ENCODE assay signal across 8 mouse cellular contexts in genomic region chr7:114817291-114817806, GRCm38 (mm10).
DNase-seq lines count a peak whose midpoint lies in the region; ATAC-seq and TF ChIP-seq lines count a peak whose summit lies in the region.

No protein-coding gene starts in this region.

- no peak overlapping the region for H3K4me3 ChIP-seq in ES-E14 (ENCODE audit: insufficient read depth in 1 of 2, low read depth in 1 of 2, low read length in 2 of 2, poor library complexity in 1 of 2, severe bottlenecking in 1 of 2)
- H3K4me3 ChIP-seq in forebrain, embryonic 16.5 days (replicated peaks; ENCODE audit: low read length), result no peak overlapping the region
- no peak overlapping the region for H3K4me3 ChIP-seq in layer of hippocampus, adult 2 months
- no peak overlapping the region for H3K4me3 ChIP-seq in lung, adult 2 months (replicated peaks; ENCODE audit: extremely low read depth, low read depth, low read length)
- no peak overlapping the region for H3K4me3 ChIP-seq in thymus, adult 2 months (ENCODE audit: control insufficient read depth, insufficient read depth, low read length)

- DNase-seq in ES-E14 (ENCODE audit: low read depth, low spot score), result peak; percentile 74
- peak; percentile 55 for DNase-seq in cerebellum, adult 11-12 months
- DNase-seq in heart, postnatal 4 days, result peak; percentile 92
- DNase-seq in layer of hippocampus, adult 2 months (ENCODE audit: low spot score in 2 of 2), result peak; percentile 86 to 91
- DNase-seq in lung, adult 2 months, result peak; percentile 68
- DNase-seq in ovary, adult 18-20 months (ENCODE audit: low spot score), result peak; percentile 55
- DNase-seq in thymus, adult 2 months, result peak; percentile 78

- H3K4me1 ChIP-seq in ES-E14 (ENCODE audit: control insufficient read depth in 2 of 2, insufficient read depth in 2 of 2, low read length in 2 of 2, poor library complexity in 1 of 2), result peaks cover 1 to 7% of the 10 kb centered on the region in 2 experiments; a peak in 2 of 4 replicates
- H3K4me1 ChIP-seq in forebrain, embryonic 16.5 days (replicated peaks; ENCODE audit: control insufficient read depth, insufficient read depth, low read length), result no peaks in the 10 kb centered on the region; the same call in 1 of the 2 replicates
- H3K4me1 ChIP-seq in lung, adult 2 months (ENCODE audit: control insufficient read depth, insufficient read depth, low read length), result no peaks in the 10 kb centered on the region
- no peaks in the 10 kb centered on the region for H3K4me1 ChIP-seq in thymus, adult 2 months (replicated peaks; ENCODE audit: control insufficient read depth, insufficient read depth, low read length)

- no peaks in the 10 kb centered on the region for H3K27me3 ChIP-seq in forebrain, embryonic 16.5 days (replicated peaks; ENCODE audit: control insufficient read depth, insufficient read depth, low read length)
- no peaks in the 10 kb centered on the region for H3K27me3 ChIP-seq in thymus, adult 2 months (ENCODE audit: control insufficient read depth, insufficient read depth, low read length)

- no peak overlapping the region for H3K4me2 ChIP-seq in forebrain, embryonic 16.5 days (ENCODE audit: low read length)

- no peak for TF ChIP-seq POLR2A in lung, adult 2 months (IDR thresholded peaks at IDR 0.05; ENCODE audit: borderline replicate concordance, extremely low read depth, low read depth, low read length)
- no peak for TF ChIP-seq POLR2A in thymus, adult 2 months (IDR thresholded peaks at IDR 0.05; ENCODE audit: control insufficient read depth, extremely low read depth, insufficient read depth, low read length, poor library complexity)

- no peaks in the 10 kb centered on the region for H3K36me3 ChIP-seq in ES-E14 (ENCODE audit: control insufficient read depth, insufficient read depth, low read length, poor library complexity, severe bottlenecking)
- no peaks in the 10 kb centered on the region for H3K36me3 ChIP-seq in forebrain, embryonic 16.5 days (ENCODE audit: control insufficient read depth, insufficient read depth)
- H3K36me3 ChIP-seq in thymus, adult 2 months (ENCODE audit: control insufficient read depth, insufficient read depth, low read length), result no peaks in the 10 kb centered on the region

- in situ Hi-C loops in ES-E14 (cut with MboI; ENCODE audit: low sequenced_read_pairs in 2 of 2, unreplicated experiment in 2 of 2), result loop anchor here in 1 of 2 experiments (10.0 kb wide), 2 partner anchors 83 to 233 kb away; no protein-coding TSS in a partner anchor

- peak; percentile 97 for ATAC-seq in forebrain, embryonic 16.5 days

- no peaks in the 10 kb centered on the region for H3K9me3 ChIP-seq in ES-E14 (ENCODE audit: control insufficient read depth, insufficient read depth, low read depth, low read length)
- no peaks in the 10 kb centered on the region for H3K9me3 ChIP-seq in forebrain, embryonic 16.5 days (ENCODE audit: control insufficient read depth, low read length)

- WGBS in forebrain, embryonic 16.5 days, result 11% methylated on average over 6 of the region's 6 CpGs
- WGBS in lung, adult 2 months, result 14% methylated on average over 6 of the region's 6 CpGs
- WGBS in thymus, adult 2 months, result 28% methylated on average over 6 of the region's 6 CpGs

- H3K9ac ChIP-seq in ES-E14 (ENCODE audit: insufficient read depth, low read depth, low read length, poor library complexity, severe bottlenecking), result no peak overlapping the region
- no peak overlapping the region for H3K9ac ChIP-seq in forebrain, embryonic 16.5 days (replicated peaks; ENCODE audit: low read depth, low read length)

- TF ChIP-seq CTCF in layer of hippocampus, adult 2 months (conservative IDR thresholded peaks at IDR 0.05), result peak; percentile 96
- peak; percentile 94 for TF ChIP-seq CTCF in lung, adult 2 months (IDR thresholded peaks at IDR 0.05; ENCODE audit: insufficient read depth, low read length)
- peak; percentile 97 for TF ChIP-seq CTCF in thymus, adult 2 months (IDR thresholded peaks at IDR 0.05; ENCODE audit: borderline replicate concordance, control insufficient read depth, extremely low read depth, insufficient read depth, low read length, poor library complexity)

- no peak overlapping the region for H3K27ac ChIP-seq in ES-E14 (ENCODE audit: insufficient read depth, low read depth, low read length, poor library complexity, severe bottlenecking)
- no peak overlapping the region for H3K27ac ChIP-seq in forebrain, embryonic 16.5 days (ENCODE audit: low read length)
- H3K27ac ChIP-seq in layer of hippocampus, adult 2 months, result no peak overlapping the region
- H3K27ac ChIP-seq in thymus, adult 2 months (ENCODE audit: control insufficient read depth, insufficient read depth, low read length), result no peak overlapping the region

TF ChIP-seq in ES-E14, 5 proteins besides CTCF, POLR2A, EP300 and RAD21:
- TF ChIP-seq CHD2 (IDR thresholded peaks at IDR 0.05; ENCODE audit: low read depth, low read length), result no peak
- peak; percentile 96 for TF ChIP-seq ZC3H11A (IDR thresholded peaks at IDR 0.05; ENCODE audit: borderline replicate concordance, low read depth, low read length)
